Mouse (Mus musculus): ENCODE results near the gene Slc4a1.
A peak's percentile ranks its signal among the peaks of the same experiment; 100 is the strongest.
"Not testable (repeated sequence)": the region's sequence is repeated elsewhere in the genome, so short reads cannot be mapped to it uniquely, and the experiment has no call there.

The Slc4a1 gene

DNA sequence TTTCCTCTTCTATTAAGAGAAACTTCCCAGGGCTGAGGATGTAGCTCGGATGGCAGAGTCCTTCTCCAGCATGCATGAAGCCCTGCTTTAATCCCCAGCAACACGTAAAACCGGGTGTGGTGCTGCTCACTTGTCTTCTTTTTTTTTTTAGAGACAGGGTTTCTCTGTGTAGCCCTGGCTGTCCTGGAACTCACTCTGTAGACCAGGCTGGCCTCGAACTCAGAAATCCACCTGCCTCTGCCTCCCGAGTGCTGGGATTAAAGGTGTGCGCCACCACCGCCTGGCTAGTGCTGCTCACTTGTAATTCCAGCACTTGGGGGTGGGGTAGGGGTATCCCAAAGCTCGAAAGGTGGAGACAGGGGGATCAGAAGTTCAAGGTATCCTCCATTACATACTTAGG, at the start of gene Slc4a1:
Slc4a1 (minus strand) TSS at position 101 of the 400 bp plus-strand sequence.
- DNase-seq, result not testable (repeated sequence)

DNA sequence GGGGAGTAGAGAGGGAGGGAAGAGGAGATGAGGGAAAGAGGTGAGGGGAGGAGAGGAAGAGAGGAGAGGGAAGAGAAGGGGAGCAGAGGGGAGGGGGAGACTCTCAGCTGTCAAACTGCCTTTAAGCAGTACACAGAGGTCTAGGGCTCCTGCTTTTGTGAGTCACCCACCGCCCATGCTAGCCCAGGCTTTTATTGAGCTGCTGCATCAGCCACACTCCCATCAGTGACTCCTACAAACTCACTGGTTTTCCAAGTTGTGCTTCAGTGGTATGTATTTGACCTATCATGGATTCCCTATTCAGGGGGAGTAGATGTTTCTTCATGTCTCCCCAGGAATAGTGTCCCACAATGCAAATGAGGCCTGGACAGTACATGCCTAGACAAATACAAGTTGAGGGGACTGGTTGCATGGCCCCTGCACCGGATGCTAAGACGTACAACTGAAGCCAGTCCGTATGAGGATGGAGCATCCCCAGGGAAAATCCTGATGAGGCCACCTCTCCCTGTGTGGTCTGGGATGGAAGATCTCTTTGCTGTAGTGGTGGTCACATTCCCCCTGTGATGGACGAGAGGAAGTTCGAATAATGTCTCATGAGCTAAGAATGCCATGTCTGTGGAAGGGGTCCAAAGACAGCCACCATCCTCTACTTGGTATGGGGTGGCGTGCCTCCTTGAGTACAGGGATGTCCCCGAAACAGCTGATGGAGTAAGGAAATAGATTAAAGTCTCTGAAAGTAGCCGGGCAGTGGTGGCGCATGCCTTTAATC, 49.2 kb upstream of the Slc4a1 start:
- no peak for DNase-seq

DNA sequence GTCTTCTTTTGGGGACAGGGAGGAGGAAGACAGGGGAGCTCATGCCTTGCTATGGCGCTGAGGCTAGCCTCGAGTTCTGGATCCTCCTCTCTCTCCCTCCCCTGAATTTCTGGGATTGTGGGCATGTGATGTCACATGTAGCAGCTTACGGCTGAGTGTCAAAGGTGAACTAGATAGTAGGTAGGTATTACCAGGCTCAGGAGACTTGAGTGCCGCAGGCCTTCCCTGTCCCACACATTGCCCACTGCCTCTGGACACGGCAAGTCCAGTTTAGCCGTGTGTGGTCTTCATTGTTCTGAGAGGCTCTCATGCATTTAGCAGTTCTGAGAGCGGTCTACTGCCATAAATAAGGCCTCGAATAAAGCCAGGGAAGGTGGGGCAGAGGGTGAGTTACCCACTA, 47.1 kb upstream of the Slc4a1 start:
- no peak for DNase-seq

DNA sequence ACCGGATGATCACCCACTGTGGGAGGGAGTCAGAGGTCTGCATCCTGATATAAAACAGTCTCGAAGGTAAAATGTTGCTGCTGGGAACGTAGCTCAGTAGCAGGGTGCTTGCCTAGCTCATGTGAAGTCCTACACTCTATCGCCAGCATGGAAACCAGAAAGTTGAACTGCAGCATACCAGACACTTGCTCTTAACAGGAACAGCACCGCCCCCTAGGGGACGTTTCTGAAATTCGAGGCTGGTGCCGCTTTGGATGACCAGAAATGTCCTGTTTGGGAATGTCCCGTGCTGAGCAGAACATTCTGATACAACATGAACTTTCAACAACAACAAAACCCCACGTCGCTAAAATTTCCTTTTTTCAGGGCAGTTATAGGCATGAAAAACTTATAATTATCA, 45.7 kb upstream of the Slc4a1 start:
- peak; percentile 91 for DNase-seq

DNA sequence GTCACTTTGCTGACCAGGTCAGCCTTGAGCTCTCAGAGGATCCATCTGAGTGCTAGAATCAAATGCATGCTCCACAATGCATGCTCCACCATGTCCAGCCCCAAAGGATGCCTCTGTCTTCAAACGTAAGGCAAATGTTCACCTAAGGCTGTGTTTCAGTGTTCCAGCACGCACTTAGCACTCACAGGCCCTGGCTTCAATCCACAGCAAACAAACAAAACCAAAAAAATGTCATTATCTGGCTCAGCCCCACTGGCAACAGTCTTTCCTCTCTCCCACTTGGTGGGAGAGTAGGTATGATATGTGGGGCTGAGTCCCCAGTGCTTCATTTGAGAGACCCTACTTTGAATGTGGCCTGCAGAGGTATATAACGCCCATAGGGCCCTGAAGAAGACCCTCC, 45.1 kb upstream of the Slc4a1 start:
- DNase-seq, result no peak

DNA sequence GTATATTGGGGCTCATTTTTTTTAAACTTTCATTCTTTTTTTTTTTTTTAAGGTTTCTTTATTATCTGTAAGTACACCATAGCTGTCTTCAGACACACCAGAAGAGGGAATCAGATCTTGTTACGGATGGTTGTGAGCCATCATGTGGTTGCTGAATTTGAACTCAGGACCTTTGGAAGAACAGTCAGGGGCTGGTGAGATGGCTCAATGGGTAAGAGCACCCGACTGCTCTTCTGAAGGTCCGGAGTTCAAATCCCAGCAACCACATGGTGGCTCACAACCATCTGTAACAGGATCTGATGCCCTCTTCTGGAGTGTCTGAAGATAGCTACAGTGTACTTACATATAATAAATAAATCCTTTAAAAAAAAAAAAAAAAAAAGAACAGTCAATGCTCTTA, 44.3 kb upstream of the Slc4a1 start:
- DNase-seq, result not testable (repeated sequence)

DNA sequence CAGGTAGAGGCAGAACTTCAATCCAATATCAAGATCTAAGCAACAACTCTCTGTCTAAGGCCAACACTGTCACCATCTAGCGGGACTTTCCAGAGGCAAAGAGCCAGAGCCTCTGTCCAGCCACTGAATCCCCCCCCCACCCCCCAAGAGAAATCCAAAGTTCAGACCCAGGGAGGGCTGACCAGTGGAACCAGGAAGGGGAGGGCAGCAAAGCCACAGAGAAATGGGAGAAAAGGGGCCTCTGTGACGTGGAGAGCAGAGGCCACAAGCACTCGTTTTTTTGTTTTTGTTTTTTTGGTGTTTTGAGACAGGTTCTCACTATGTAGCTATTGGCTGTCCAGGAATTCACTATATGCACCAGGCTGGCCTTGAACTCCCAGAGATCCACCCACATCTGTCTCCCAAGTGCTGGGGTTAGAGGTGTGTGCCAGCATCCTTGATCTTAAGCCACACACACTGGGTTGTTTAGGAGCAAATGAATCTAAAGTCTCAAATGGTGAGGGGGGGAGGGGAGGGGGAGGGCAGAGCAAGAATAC, 43.9 kb upstream of the Slc4a1 start:
- no peak for DNase-seq

DNA sequence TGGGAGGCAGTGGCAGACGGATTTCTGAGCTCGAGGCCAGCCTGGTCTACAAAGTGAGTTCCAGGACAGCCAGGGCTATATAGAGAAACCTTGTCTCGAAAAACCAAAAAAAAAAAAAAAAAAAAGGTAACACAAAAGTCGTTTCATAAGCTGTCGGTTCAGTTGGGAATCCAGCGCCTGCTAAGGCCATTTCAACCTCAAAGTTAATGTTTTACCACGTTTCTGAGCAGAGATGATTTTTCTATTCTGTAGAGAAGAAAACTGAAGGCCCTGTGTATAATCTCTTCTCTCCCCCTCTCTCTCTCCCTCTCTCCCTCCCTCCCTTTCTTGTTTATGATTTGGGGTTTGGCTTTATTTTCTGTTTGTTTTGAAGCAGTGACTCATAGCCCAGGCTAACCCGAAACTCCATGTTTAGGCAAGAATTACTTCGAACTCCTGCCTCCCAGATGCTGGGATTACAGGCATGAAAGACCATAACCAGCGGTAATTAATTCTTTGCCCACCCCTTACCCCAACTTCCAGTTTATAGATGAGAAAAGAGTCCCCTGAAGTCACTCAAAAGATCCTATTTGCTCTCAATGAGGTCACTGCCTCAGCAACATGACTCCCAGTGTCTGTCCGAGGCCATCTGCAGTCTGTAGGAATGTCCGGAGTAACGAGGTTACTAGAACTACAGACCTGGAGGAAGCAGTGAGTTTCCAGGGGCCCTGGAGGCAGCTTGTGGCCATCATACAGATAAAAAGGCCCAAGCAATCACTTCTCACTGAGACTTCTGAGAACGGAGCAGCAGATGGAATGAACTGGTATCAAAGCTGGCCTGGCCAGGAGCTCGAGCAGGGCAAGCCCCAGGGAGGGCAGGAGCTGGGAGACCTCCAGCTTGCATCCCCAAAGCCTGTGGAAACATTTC, 43.1 kb upstream of the Slc4a1 start:
- DNase-seq, result peak; percentile 61

DNA sequence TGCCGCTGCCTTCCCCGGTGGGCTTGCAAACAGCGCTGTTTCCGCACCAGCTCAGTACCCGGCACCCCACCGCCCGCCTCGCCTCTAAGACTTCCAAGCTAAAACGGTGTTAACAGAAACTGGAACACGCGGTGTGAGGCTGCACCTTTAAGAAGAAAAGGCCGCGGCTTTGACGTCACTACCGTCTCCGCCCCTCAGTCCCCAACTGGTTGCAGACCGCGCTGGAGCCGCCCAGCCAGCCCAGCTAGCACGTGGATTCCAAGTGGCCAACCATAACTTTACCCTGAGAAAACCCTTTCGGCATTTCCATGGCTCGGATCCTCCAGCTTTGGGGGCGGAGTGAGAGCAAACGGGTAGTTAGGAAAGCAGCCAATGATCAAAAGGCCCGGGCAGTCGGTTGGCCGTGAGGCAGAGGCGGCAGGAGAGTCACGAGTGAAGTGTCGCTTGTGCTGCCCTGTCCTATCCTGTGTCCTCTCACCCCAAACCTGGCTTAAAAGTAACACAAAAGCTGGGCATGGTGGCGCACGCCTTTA, 42.4 kb upstream of the Slc4a1 start:
- peak; percentile 99 for DNase-seq

DNA sequence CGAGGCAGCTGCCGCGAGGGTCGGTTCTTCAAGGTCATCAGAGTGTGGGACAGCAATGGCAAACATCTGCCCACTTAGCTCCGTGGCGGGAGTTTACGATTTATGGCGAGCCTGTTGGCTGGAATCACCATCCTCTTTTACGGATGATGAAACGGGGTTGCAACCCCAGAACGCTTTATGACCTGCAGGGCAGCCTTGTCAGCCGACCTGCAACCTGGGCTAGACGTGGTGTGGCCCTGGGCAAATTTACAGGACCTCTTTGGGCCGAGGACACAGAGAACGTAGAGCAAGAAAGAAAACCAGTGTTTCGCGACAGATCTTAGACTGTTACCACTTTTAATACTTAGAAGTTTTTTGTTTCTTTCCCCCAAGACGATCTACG, 41.8 kb upstream of the Slc4a1 start, which contains the start of gene Slc25a39:
Slc25a39 (minus strand) TSS at position 113 of the 382 bp plus-strand sequence.
- no peak for DNase-seq

DNA sequence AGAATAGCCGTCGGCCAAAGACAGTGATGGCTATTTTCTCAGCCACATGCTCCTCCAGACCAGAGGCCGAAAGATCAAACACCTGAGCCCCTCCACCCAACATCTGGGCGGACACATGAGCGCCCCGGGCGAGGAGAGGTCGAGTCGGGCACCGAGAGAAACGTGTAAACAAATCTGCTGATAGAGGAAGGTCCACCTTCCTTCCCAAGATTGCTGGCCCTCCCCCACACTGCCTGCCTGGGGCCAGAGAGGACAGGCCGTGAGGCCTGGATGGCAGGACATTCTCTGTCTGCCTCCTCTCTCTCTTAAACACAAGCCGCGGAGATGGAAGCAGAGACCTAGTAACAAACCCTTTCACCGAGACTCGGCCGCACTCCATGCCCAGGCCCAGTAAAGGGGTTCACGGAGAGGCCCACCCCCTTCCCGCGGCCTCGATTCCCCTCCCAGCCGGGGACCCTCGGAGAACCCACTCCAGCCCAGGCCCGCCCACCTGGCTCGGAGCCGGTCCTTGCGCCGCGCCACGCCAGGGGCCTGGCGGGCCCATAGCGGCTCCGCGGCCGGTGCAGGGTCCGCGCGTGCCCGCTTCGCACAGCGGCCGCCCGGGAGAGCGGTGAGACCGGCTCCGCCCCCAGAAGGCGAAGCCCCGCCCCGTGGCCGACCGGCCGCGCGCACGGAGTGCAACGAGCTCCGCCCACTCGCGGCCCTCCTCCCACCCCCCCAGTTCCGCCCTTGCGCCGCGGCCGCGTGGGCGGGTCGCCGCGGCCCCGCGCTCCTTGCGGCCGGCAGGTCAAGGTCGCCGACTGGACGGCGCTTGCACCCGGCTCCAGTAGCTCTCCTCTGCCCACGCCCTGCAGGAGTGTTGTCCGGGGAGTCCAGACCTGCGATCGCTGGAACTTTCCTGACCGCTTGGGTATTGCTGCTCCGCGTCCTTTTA, 41.2 kb upstream of the Slc4a1 start:
- DNase-seq, result peak; percentile 89

DNA sequence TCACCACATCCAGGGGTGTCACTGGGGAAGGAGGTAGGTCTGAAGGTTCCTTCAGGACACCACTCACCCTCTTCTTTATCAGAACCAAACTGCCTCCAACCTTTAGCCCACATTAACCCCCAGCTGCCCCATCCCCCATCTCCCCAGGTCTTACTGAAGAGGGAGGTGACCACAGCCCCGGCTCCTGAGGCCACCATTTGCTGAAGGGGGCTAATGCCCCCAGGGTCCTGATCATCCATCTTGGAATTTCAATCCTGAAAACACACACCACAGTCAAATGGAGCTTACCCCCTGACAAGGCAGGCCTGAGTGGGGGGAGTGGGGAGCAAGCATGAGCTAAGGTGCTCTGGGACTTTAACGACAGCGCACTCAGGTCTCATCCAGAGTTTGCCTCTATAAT, 40.4 kb upstream of the Slc4a1 start:
- DNase-seq, result no peak

DNA sequence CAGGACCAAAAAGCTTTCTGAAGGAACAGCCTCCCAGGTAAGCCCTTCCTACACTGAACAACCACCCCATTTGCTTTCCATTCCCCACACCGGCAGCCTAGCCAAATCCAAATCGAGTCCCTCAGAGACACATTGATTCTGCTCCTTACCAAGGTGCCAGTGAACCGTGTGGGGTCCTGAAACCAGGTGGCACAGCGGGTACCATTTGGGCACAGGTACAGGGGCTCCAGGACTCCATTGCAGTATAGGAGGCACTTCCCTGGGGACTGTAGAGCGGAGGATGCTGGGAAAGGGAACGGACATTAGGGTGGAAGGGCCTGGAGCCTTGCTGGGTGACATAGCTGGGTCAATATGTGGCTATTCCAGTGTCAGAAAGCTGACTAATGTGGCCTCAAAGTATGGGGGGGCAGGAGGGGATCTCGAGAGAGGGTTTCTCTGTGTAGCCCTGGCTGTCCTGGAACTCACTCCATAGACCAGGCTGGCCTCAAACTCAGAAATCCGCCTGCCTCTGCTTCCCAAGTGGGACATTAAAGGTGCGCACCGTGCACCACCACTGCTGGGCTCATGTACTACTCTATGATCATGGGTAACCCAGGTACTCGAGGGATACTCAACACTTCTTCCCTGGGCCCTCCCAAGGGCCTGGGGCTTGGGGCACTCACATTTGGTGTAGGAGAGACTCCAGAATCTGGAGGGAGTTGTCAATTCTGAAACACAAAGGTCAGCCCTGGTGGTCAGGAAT, 39.7 kb upstream of the Slc4a1 start:
- DNase-seq, result peak; percentile 33

DNA sequence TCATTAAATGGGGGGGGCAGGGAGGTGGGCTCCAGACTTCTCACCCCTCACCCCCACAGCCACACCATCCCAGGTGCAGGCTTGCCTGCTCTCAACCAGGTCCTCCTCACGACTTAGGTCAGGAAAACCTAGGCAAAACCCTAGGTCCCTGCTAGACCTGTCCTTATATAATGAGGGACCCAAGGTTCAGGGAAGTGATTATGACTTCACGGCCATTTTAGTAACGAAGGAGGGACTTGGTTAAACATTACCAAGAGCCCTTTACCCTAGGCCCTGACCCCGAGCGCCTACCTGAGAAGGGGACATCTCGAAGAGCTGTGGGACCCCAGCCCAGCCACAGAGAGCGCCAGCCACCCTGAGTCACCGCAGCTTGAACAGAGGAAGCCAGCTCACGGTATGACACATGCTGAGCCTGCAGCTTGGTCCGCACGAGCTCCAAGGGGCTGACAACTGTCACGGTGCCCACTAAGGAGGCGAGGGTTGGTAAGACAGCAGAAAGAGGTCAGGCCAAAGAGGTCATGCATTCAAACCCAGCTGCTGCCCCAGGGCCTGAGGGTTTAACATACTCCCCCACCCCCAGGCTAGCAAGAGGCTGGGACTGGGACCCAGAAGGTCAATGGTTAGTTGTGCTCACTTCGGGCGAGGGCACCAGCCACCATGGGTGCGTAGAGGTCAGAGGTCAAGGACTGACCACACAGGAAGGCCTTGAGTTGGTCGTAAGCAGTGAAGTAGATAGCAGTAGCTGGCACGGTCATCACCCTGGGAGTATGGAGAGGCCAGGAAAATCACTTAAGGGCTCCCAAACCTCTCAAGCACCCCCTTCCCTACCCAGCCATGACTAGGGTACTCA, 38.4 kb upstream of the Slc4a1 start:
- DNase-seq, result peak; percentile 67

DNA sequence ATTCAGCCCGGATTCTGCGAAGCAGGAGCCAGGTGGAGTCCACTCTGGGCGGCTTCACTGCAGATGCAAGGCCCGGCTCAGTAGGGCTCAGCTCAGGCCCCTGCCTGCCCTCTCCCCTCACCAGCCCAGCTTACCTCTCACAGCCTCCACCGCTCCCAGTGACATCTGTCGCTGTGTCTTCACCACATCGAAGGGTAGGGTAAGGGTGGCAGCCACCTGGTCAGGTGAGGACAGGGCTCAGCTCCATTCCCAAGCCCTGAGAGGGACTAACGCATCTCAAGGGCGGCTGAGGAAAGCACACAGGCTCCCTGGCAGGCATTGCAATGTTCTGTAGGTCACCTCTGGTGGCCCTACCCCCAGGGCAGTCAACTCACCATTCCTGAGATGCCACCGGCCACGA, 37.7 kb upstream of the Slc4a1 start:
- DNase-seq, result no peak

DNA sequence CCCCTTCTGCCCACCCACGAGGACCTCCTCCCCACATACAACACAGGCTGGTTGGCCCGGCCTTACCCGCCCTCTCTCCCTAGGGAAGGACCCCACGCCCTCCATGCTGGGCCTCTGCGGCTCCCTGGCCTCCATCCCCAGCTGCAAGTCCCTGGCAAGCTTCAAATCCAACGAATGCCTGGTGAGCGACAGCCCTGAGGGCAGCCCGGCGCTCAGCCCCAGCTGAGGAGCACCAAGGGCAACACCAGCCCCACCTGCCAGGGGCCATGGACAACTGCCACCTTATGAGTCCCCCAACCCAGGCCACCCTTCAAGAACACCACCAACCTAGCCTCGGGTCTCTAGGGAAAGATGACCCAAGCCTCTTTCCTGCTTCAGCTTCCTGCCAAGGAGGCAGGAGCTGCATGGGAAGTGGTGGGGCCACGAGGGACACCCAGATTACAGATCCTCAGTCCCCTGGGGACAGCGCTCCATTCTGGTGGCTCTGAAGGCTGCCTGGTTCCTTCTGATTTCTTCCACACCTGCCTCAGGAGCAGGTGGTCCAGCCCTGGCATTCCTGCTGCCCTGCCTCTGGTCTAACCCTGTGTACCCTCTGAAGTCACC, 36.0 kb upstream of the Slc4a1 start:
- DNase-seq, result no peak

DNA sequence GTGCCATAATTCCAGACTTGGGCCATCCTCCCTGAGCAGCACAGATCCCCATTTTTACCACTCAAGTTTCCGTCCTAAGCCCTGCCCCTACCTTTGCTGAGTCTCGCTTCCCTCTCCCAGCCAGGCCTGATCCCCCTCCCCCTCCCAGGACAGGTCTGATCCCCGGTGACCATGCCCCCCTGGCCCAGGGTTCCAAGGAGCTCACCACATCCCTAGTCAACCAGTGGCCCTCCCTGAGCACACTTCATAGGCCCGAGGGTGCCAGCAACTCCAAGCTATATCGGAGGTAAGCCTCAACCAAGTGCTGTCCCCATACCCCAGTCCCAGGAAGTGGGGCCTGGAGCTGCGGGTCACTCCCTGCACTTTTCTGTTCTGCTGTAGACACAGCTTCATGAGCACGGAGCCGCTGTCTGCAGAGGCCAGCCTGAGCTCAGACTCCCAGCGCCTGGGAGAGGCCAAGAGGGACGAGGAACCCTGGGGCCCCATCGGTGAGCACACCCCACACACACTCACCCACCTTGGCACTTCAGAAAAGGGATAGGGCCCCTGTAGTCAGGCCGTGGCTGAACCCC, 34.6 kb upstream of the Slc4a1 start:
- DNase-seq, result no peak

DNA sequence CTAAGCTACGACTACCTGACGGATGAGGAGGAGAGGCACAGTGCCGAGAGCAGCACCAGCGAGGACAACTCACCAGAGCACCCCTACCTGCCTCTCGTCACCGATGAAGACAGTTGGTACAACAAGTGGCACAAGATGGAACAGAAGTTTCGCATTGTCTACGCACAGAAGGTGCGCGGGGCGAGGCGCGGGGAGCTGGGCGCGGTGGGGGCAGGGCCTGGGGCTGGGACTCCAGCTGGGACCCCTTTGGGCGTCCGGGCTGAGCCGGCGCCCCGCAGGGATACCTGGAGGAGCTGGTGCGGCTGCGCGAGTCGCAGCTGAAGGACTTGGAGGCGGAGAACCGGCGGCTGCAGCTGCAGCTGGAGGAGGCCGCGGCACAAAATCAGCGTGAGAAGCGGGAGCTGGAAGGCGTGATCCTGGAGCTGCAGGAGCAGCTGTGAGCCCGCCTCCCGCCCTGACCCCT, 33.6 kb upstream of the Slc4a1 start:
- no peak for DNase-seq

DNA sequence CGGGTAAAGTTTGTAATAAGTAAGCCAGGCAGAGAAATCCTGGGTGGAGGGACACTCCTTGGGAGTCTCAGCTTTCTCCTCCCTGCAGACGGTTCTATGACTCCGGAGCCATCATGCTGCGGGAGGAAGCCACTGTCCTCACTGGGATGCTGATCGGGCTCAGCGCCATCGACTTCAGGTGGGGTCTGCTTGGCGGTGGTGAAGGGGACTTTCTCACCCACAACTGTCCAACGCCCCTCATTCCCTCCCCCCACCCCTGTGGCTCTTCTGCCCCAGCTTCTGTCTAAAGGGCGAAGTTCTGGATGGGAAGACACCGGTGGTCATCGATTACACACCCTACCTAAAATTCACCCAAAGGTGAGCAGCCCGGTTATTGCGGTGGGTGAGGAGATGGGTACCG, 33.1 kb upstream of the Slc4a1 start:
- DNase-seq, result no peak
